Mouse (Mus musculus) olfactory bulb, adult 2 months (tissue): ENCODE data around the gene Wfdc16. TPM values are rescaled to one million over a fixed set of nuclear protein-coding genes. Genes with fewer than 3 reads are reported as not detected.
"Not testable (repeated sequence)": the region's sequence is repeated elsewhere in the genome, so short reads cannot be mapped to it uniquely, and the experiment has no call there.

Source experiments
- H3K27ac ChIP-seq: fragments of 200-500 bp; 2 replicates; pipeline ENCODE4 v1.5.1; 2012; ENCODE audit warnings: low read depth, low read length; ENCODE audit not compliant: insufficient read depth
- H3K4me1 ChIP-seq: fragments of 200-500 bp; 2 replicates; pipeline ENCODE4 v1.6.1; 2012; ENCODE audit warnings: low read length; ENCODE audit not compliant: control insufficient read depth, insufficient read depth
- H3K4me3 ChIP-seq: fragments of 200-500 bp; 2 replicates; pipeline ENCODE4 v1.5.1; 2012; ENCODE audit warnings: mild to moderate bottlenecking, low read depth, low read length, moderate library complexity; ENCODE audit not compliant: insufficient read depth
- CTCF ChIP-seq: fragments of 200-500 bp; IDR thresholded peaks from 2 replicates; pipeline ENCODE4 v1.5.1; 2012; ENCODE audit warnings: low read depth, mild to moderate bottlenecking, low read length, moderate library complexity; ENCODE audit not compliant: insufficient read depth
- POLR2A ChIP-seq: fragments of 200-500 bp; IDR thresholded peaks from 2 replicates; pipeline ENCODE4 v1.6.1; 2012; ENCODE audit warnings: mild to moderate bottlenecking, low read depth, low read length, moderate library complexity; ENCODE audit not compliant: insufficient read depth
- WGBS: fragments of 180-500 bp; shearing (Covaris S2); methylation state at CpG from one replicate; pipeline ENCODE4 v1.1.7; 2018; 5-methylcytosine and 5-hydroxymethylcytosine counted together
- polyA plus RNA-seq: library from polyadenylated mRNA; stranded (reverse); fragments of >200 nt; gene quantifications from 2 replicates; pipeline ENCODE4 v1.2.4, GENCODE M21; 2012; ENCODE audit warnings: low replicate concordance; ENCODE audit not compliant: missing spikeins, insufficient read depth, insufficient read length

Gene Wfdc16
- polyA plus RNA-seq, 1 experiment, result not detected

DNA sequence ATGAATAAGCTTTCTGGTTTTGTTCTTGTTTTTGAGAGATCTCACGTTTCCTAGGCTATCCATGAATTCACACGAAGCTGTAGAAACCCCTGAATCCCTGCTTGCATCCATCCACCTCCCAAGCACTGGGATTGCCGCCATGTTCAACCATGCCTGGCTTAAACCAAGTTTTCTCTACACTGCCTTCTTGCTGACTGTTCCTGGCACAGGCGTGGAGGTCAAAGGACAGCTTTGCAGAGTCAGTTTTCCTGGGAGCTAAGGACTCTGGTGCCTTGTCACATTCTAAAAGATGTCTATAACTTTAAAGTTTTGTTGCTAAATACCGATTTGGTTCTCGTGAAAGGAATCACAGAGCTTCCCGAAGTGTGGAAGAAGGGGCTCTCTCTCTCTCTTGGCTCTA lies 26.3 kb upstream of the Wfdc16 start:
- no peaks in the 10 kb centered on the region for H3K4me1 ChIP-seq
- WGBS, result 91% methylated on average over 7 of the region's 7 CpGs
- TF ChIP-seq CTCF, result no peak
- no peak for TF ChIP-seq POLR2A
- H3K27ac ChIP-seq, result no peak overlapping the region
- no peak overlapping the region for H3K4me3 ChIP-seq

DNA sequence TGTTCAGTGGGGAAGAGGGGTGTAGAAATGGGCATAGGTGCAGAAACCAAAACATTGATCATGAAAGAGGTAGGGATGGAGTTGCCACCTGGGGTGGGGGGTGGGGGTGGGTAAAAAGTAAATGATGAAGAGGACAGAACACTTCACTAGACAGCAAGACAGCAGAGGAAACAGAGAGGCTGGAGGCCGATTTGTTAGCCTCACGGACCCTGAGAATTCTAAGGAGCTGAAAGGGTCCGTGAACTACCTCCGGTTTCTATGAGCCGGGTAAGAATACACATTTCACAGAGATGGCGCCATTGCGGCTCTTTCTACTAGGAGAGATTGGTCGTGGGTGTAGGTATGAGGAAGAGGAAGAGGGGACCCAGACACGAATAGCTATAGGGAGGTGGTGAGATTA lies 17.9 kb upstream of the Wfdc16 start, which contains the start of gene Wfdc9:
Gene Wfdc9, minus strand, starts transcription at position 101 of the 400 bp plus-strand sequence.
- WGBS, result 83% methylated on average over 9 of the region's 9 CpGs
- Histone ChIP-seq H3K4me1 (no peaks in the 10 kb centered on the region), H3K27ac (no peak within 1 kb of the TSS), H3K4me3 (no peak within 1 kb of the TSS)
- TF ChIP-seq CTCF, result no peak
- no peak for TF ChIP-seq POLR2A

GRCm38 (mm10) chr2:164655858-164656257 lies 17.3 kb upstream of the Wfdc16 start, which contains the start of gene Wfdc10:
Wfdc10 (plus strand) TSS chr2:164656046.
- Histone ChIP-seq H3K27ac (no peak within 1 kb of the TSS), H3K4me1 (no peaks in the 10 kb centered on the region), H3K4me3 (no peak within 1 kb of the TSS)
- TF ChIP-seq POLR2A (no peak), CTCF (peak; percentile 38; the same call in 1 of the 2 replicates)
- 14% methylated on average over 11 of the region's 11 CpGs for WGBS

DNA sequence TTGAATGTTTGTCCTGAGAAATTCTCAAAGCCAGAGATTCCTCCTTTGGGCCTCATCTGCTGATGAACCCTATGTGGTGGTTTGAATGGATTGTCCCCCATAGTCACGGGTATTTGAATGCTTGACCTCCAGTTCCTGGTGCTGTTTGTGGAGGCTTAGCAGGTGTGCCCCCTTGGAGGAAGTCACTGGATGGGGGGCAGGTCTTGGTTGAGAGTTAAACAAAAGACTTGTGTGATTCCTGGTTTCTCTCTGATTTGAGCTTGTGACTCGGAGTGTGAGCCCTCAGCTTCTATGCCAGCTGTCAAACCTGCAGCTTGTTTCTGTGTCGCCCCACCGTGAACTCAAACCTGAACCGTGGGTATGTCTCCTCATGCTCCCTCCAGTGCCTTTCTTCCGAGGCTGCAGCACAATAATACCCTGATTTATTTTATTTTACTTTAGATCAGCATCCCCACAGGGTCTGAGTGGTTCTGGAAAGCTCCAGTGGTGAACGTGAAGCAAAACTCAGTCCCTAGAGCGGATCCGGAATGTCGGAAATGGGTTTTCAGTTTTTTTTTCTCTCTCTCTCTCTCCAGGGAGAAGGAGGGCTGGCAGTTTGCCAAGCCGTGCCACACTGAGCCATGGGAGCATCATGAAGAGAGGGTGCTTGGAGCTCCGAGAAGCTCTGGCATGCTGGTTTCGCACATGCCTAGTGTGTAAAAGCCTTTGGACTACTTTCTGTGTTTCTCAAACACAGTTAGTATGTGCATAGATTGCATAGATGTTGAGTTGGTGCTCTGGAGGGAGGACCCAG lies 3.5 kb upstream of the Wfdc16 start:
- TF ChIP-seq POLR2A (no peak), CTCF (no peak)
- WGBS, result 38% methylated on average over 13 of the region's 13 CpGs
- Histone ChIP-seq H3K4me1 (no peaks in the 10 kb centered on the region), H3K4me3 (no peak overlapping the region), H3K27ac (no peak overlapping the region)

GRCm38 (mm10) chr2:164641129-164641528 lies 2.5 kb upstream of the Wfdc16 start:
- WGBS, result 61% methylated on average over 7 of the region's 7 CpGs
- no peaks in the 10 kb centered on the region for H3K4me1 ChIP-seq
- no peak overlapping the region for H3K4me3 ChIP-seq
- TF ChIP-seq POLR2A, result no peak
- no peak for TF ChIP-seq CTCF
- H3K27ac ChIP-seq, result no peak overlapping the region

DNA sequence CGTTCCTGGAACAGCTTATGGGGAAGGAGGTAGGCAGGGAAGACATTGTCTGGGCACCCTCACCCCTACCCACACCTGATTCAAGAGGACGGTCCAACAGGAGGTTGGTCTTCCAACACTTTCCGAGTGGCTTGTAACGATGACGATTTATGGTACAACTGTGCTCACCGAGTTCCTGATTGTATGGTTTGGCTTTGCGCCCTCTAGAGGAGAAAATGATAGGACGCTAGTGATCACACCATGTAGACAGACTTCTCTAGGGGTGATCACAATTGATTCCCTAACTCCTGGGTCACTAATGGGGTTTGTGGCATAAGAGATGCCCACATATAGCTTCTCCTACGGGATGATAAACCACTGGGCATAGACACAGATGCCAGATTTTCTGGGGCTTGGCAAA lies 3.3 kb downstream of the Wfdc16 start:
- 79% methylated on average over 9 of the region's 9 CpGs for WGBS
- TF ChIP-seq CTCF (no peak), POLR2A (no peak)
- no peak overlapping the region for H3K4me3 ChIP-seq

DNA sequence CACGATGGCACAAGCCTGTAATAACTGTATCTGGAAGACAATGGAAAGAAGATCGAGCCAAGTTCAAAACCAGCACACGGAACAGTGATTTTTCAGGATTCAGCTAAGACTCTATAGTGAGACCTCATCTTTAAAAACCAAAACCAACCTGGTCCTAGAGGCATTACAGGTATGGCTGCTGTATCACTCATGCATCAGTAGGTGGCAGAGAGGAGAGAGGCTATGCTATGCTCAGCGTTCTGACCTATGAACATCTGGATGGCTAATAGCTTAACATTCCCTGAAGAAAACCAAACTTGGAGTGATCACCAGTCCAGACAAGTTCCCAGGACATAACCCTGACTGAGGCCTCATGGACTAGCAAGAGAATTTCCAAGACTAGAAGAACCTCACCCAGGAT lies 16.8 kb downstream of the Wfdc16 start:
- Histone ChIP-seq H3K4me3 (no peak overlapping the region), H3K4me1 (no peaks in the 10 kb centered on the region), H3K27ac (no peak overlapping the region)
- TF ChIP-seq CTCF, result no peak
- TF ChIP-seq POLR2A, result no peak
- WGBS, result 93% methylated on average over 4 of the region's 4 CpGs

More for the DNA sequence above, 3.3 kb downstream of the Wfdc16 start:
- H3K4me1 ChIP-seq, result no peaks in the 10 kb centered on the region
- no peak overlapping the region for H3K27ac ChIP-seq

GRCm38 (mm10) chr2:164619050-164619449 lies 19.5 kb downstream of the Wfdc16 start:
- TF ChIP-seq CTCF (no peak), POLR2A (no peak)
- 85% methylated on average over 5 of the region's 5 CpGs for WGBS
- no peak overlapping the region for H3K27ac ChIP-seq
- H3K4me3 ChIP-seq, result no peak overlapping the region
- H3K4me1 ChIP-seq, result no peaks in the 10 kb centered on the region

DNA sequence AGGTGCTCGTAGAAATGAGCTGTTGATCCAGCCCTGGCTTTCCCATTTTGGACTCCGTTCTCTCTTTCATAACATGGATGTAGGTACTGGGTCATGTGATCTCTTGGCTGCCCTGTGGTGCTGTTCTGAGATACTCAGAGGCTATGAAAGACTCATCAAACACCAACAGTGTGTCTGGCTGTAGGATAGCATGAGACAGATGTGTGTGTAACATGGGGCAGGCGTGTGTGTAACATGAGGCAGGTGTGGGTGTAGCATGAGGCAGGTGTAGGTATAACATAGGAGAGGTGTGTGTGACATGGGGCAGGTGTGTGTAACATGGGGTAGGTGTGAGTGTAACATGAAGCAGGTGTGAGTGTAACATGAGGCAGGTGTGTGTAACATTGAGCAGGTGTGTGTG lies 23.2 kb downstream of the Wfdc16 start:
- WGBS, result 95% methylated on average over 3 of the region's 3 CpGs
- H3K4me1 ChIP-seq, result no peaks in the 10 kb centered on the region
- no peak overlapping the region for H3K27ac ChIP-seq
- TF ChIP-seq CTCF (no peak), POLR2A (no peak)
- no peak overlapping the region for H3K4me3 ChIP-seq

GRCm38 (mm10) chr2:164613471-164613870 lies 25.1 kb downstream of the Wfdc16 start, which contains the start of the genes Wfdc6b and Wfdc8:
Wfdc6b (plus strand) TSS chr2:164613522.
Wfdc8 (minus strand) TSS chr2:164613626.
- H3K4me3 ChIP-seq, H3K27ac ChIP-seq, H3K4me1 ChIP-seq: not testable (repeated sequence)
- WGBS, result 57% methylated on average over 8 of the region's 8 CpGs
